Mouse (Mus musculus) ES-E14 (cell line): ENCODE measurements around the gene Lrp11.

Experiments used
- HCFC1 ChIP-seq: IDR thresholded peaks from 2 replicates; pipeline ENCODE4 v1.6.1; 2012; ENCODE audit warnings: low read length, inconsistent platforms, borderline replicate concordance; ENCODE audit not compliant: insufficient read depth
- ZNF384 ChIP-seq: IDR thresholded peaks from 2 replicates; pipeline ENCODE4 v1.6.1; 2012; ENCODE audit warnings: low read depth, low read length, inconsistent platforms

DNA sequence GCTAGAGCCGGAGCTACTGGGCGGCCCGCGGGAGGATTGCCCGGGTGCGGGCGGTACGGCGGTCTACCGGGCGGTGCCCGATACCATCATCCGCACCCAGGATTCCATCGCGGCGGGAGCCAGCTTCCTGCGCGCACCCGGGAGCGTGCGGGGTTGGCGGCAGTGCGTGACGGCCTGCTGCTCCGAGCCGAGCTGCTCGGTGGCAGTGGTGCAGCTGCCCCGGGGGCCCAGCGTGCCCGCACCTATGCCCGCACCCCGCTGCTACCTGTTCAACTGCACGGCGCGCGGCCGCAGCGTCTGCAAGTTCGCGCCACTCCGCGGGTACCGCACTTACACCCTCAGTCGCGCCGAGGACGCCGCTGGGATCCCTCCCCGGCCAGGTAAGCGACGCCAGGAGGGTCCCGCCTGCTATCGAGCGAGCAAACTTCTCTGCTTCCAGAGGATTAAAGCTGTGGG is 662 bp downstream of the Lrp11 start:
- TF ChIP-seq HCFC1 (0 out of 2 replicates have a peak, but pooled peaks have one; percentile 33), ZNF384 (no peak)
